Mouse (Mus musculus): ENCODE results near the gene Efl1. TPM values are rescaled to one million over a fixed set of nuclear protein-coding genes. Genes with fewer than 3 reads are reported as not detected.

Efl1 gene
- total and polyA plus RNA-seq, 3 experiments: 19.5 to 27.4 (median 21.0) TPM

DNA sequence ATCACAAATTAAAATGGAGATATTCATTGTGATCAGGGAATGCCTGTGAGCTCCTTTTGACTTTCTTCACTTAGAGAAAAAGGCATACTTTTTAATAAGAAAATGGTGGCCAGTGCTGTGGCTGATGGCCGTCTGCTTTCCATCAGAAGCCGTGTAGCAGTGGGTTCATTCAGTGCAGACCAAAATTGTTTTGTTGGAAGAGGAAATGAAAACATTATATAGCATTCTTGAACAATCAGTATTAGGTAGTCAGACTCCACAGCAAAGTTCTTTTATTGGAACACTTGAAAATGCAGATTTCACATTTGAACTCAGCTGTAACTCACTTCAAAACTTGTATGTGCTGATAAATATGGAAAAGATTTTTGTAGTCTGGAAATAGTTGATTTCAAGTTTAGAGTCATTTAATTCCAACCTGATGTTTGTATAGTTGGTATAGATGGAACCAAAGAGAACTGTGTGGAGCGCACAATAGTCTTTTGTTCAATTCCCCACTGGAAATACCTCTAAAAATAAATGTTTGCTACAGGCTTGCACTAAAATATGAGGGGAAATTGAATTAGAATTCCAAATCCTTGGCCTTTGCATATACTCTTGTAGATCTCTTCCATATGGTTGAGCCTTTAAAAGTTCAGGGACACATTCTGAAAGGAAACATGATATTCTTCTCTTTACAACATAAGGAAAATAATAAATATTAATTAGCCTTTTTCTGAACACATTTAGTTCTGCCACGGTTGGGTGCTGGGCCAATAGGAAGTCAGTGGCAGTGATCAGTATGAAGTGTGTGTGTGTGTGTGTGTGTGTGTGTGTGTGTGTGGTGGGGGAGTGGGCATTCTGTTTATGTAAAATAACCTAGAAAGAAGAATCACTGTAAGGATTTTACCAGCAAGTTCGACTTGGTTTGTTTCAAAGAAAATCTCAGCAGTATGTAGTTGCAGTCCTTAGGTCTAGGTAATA, 54.2 kb downstream of the Efl1 start:
- H3K27me3 ChIP-seq (replicated peaks): no peaks in the 10 kb centered on the region
- DNase-seq (ENCODE audit: extremely low read depth): no peak
- no peak overlapping the region for H3K9ac ChIP-seq (ENCODE audit: insufficient read depth, low read depth)
- H3K36me3 ChIP-seq (replicated peaks in 1 of 2; ENCODE audit: control insufficient read depth in 1 of 2, insufficient read depth in 1 of 2, low read length in 1 of 2): peaks cover 35 to 70% of the 10 kb centered on the region in 2 experiments
- H3K27ac ChIP-seq (ENCODE audit: insufficient read depth, low read depth): no peak overlapping the region
- H3K4me3 ChIP-seq (replicated peaks in 1 of 3; ENCODE audit: low read depth in 2 of 3, low read length in 2 of 3, poor library complexity in 1 of 3): no peak overlapping the region
- H3K9me3 ChIP-seq (replicated peaks; ENCODE audit: low read length): no peaks in the 10 kb centered on the region
- in situ Hi-C loops (cut with MboI; ENCODE audit: low pct_ligation_motif_present, low pct_unique_long_range_greater_than_20kb, low sequenced_read_pairs) (loop anchor here (25.0 kb wide), 2 partner anchors 310 to 560 kb away; no protein-coding TSS in a partner anchor), dilution Hi-C loops (cut with MboI; ENCODE audit: extremely low pct_ligation_motif_present, extremely low pct_unique_long_range_greater_than_20kb, low sequenced_read_pairs) (no loop called here)
- H3K4me2 ChIP-seq (ENCODE audit: insufficient read depth, low read depth, poor library complexity, severe bottlenecking): no peak overlapping the region
- H3K4me1 ChIP-seq (ENCODE audit: control insufficient read depth in 1 of 2, insufficient read depth in 2 of 2): no peaks in the 10 kb centered on the region
- H3K79me2 ChIP-seq (replicated peaks; ENCODE audit: control insufficient read depth, extremely low read depth, insufficient read depth, poor library complexity, severe bottlenecking): no peaks in the 10 kb centered on the region
- no peak for TF ChIP-seq E2F4 (IDR thresholded peaks at IDR 0.05; ENCODE audit: insufficient replicate concordance, low read depth, low read length)
- TF ChIP-seq JUND (conservative IDR thresholded peaks at IDR 0.05; ENCODE audit: low read depth, low read length): no peak
- no peak for TF ChIP-seq POLR2AphosphoS2 (IDR thresholded peaks at IDR 0.05; ENCODE audit: low read depth, low read length)
- no peak for TF ChIP-seq POLR2A (IDR thresholded peaks at IDR 0.05; ENCODE audit: low read depth, low read length)
- TF ChIP-seq SIN3A (IDR thresholded peaks at IDR 0.05; ENCODE audit: low read length): no peak
- no peak for TF ChIP-seq KAT2A (IDR thresholded peaks at IDR 0.05; ENCODE audit: insufficient replicate concordance, low read length)
- no peak for TF ChIP-seq MAX (IDR thresholded peaks at IDR 0.05; ENCODE audit: low read length)
- TF ChIP-seq HCFC1 (IDR thresholded peaks at IDR 0.05; ENCODE audit: low read depth, low read length): no peak
- no peak for TF ChIP-seq CHD1 (IDR thresholded peaks at IDR 0.05; ENCODE audit: low read depth, low read length)
- no peak for TF ChIP-seq ZKSCAN1 (IDR thresholded peaks at IDR 0.05; ENCODE audit: borderline replicate concordance, low read depth, low read length)
- no peak for TF ChIP-seq IRF4 (IDR thresholded peaks at IDR 0.05; ENCODE audit: low read depth, low read length)
- no peak for TF ChIP-seq PAX5 (IDR thresholded peaks at IDR 0.05; ENCODE audit: low read length)
- no peak for TF ChIP-seq ETS1 (conservative IDR thresholded peaks at IDR 0.05; ENCODE audit: low read depth, low read length)
- TF ChIP-seq NRF1 (IDR thresholded peaks at IDR 0.05; ENCODE audit: low read depth, low read length): no peak
- no peak for TF ChIP-seq CHD2 (IDR thresholded peaks at IDR 0.05; ENCODE audit: low read length)
- TF ChIP-seq MAZ (IDR thresholded peaks at IDR 0.05; ENCODE audit: low read depth, low read length): no peak
- TF ChIP-seq ZNF384 (IDR thresholded peaks at IDR 0.05; ENCODE audit: low read depth, low read length): no peak

DNA sequence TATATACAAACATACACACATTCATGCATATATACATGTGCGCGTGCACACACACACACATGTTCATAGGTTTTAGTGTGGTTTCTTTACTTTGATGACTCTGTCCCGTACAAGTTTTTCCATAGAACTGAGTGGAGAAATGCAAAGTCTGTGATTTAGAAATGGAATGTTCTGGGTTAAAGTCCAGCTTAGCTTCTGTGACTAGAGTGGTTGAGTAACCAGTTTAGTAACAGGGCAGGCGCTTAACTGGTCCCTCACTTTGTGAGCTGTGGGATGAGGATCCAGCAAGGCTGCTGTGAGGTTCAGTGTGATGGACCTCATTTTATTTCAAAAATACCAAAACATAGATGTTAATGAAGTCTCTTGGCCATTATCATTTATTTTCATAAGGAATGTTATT, 60.8 kb downstream of the Efl1 start:
- Histone ChIP-seq H3K79me2 (replicated peaks; ENCODE audit: control insufficient read depth, extremely low read depth, insufficient read depth, poor library complexity, severe bottlenecking) (no peaks in the 10 kb centered on the region), H3K27ac (ENCODE audit: insufficient read depth, low read depth) (no peak overlapping the region), H3K9me3 (replicated peaks; ENCODE audit: low read length) (no peaks in the 10 kb centered on the region), H3K27me3 (replicated peaks) (no peaks in the 10 kb centered on the region), H3K4me3 (replicated peaks in 1 of 3; ENCODE audit: low read depth in 2 of 3, low read length in 2 of 3, poor library complexity in 1 of 3) (no peak overlapping the region), H3K9ac (ENCODE audit: insufficient read depth, low read depth) (no peak overlapping the region), H3K4me1 (ENCODE audit: control insufficient read depth in 1 of 2, insufficient read depth in 2 of 2) (no peaks in the 10 kb centered on the region), H3K4me2 (ENCODE audit: insufficient read depth, low read depth, poor library complexity, severe bottlenecking) (no peak overlapping the region), H3K36me3 (replicated peaks in 1 of 2; ENCODE audit: control insufficient read depth in 1 of 2, insufficient read depth in 1 of 2, low read length in 1 of 2) (peaks cover 29 to 72% of the 10 kb centered on the region in 2 experiments)
- DNase-seq (ENCODE audit: extremely low read depth): no peak
- in situ Hi-C loops (cut with MboI; ENCODE audit: low pct_ligation_motif_present, low pct_unique_long_range_greater_than_20kb, low sequenced_read_pairs): loop anchor here (25.0 kb wide), 2 partner anchors 303 to 553 kb away; no protein-coding TSS in a partner anchor
- dilution Hi-C loops (cut with MboI; ENCODE audit: extremely low pct_ligation_motif_present, extremely low pct_unique_long_range_greater_than_20kb, low sequenced_read_pairs): no loop called here
- no peak for TF ChIP-seq JUND (conservative IDR thresholded peaks at IDR 0.05; ENCODE audit: low read depth, low read length)
- no peak for TF ChIP-seq USF1 (IDR thresholded peaks at IDR 0.05; ENCODE audit: low read depth, low read length)
- no peak for TF ChIP-seq MEF2A (IDR thresholded peaks at IDR 0.05; ENCODE audit: borderline replicate concordance, low read depth, low read length)
- no peak for TF ChIP-seq NELFE (IDR thresholded peaks at IDR 0.05; ENCODE audit: low read depth, low read length)
- no peak for TF ChIP-seq ZC3H11A (IDR thresholded peaks at IDR 0.05; ENCODE audit: low read depth, low read length)
- no peak for TF ChIP-seq KAT2A (IDR thresholded peaks at IDR 0.05; ENCODE audit: insufficient replicate concordance, low read length)
- no peak for TF ChIP-seq TBP (conservative IDR thresholded peaks at IDR 0.05; ENCODE audit: low read depth, low read length)
- TF ChIP-seq NRF1 (IDR thresholded peaks at IDR 0.05; ENCODE audit: low read depth, low read length): no peak
- TF ChIP-seq BHLHE40 (IDR thresholded peaks at IDR 0.05; ENCODE audit: low read depth, low read length): no peak
